ENCODE assay signal across 7 mouse cellular contexts in the genomic region with DNA sequence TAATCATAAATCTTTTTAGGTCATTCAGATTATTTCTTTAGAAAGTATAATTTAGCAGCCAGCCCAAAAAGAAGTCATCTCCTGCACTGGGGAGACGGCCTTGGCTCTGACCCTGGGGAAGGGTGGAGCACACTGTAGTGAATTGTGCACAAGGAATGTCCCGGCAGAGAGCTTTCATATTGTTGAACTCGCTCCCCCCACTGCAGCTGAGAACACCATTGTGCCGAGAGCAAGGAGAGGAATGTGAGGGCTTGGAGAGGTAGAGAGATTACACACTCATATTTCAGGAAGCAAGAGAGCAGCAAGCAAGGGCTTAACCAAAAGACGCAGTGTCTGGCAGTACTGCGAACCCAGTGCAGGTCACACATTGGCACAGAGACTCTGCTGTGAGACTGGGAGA.
DNase-seq lines count a peak whose midpoint lies in the region; ATAC-seq and TF ChIP-seq lines count a peak whose summit lies in the region.

No protein-coding gene starts in this region.

- no peak for TF ChIP-seq CTCF in stomach, postnatal 0 days (IDR thresholded peaks at IDR 0.05; ENCODE audit: low read depth)

- no peak overlapping the region for H3K27ac ChIP-seq in ES-E14 (ENCODE audit: insufficient read depth, low read depth, low read length, poor library complexity, severe bottlenecking)
- peak overlapping the region; percentile 69 for H3K27ac ChIP-seq in heart, embryonic 12.5 days (ENCODE audit: poor library complexity, severe bottlenecking)
- H3K27ac ChIP-seq in limb, embryonic 11.5 days (replicated peaks; ENCODE audit: low read depth, low read length): peak overlapping the region; percentile 10; the same call in 1 of the 2 replicates
- peak overlapping the region; percentile 82 for H3K27ac ChIP-seq in stomach, postnatal 0 days (replicated peaks)

- no peak for TF ChIP-seq EP300 in stomach, postnatal 0 days (optimal IDR thresholded peaks at IDR 0.05)

- H3K4me2 ChIP-seq in heart, embryonic 12.5 days: 0 out of 2 replicates have a peak overlapping the region, but pooled peaks have one; percentile 11
- H3K4me2 ChIP-seq in limb, embryonic 11.5 days (ENCODE audit: low read depth, severe bottlenecking): no peak overlapping the region
- H3K4me2 ChIP-seq in stomach, postnatal 0 days (replicated peaks; ENCODE audit: low read depth): no peak overlapping the region

- peaks cover 10 to 23% of the 10 kb centered on the region in 2 experiments for H3K4me1 ChIP-seq in ES-E14 (ENCODE audit: control insufficient read depth in 2 of 2, insufficient read depth in 2 of 2, low read length in 2 of 2, poor library complexity in 1 of 2)
- peaks cover 31% of the 10 kb centered on the region for H3K4me1 ChIP-seq in heart, embryonic 12.5 days (replicated peaks)
- H3K4me1 ChIP-seq in limb, embryonic 11.5 days (ENCODE audit: control insufficient read depth, insufficient read depth, low read length): peaks cover 37% of the 10 kb centered on the region
- H3K4me1 ChIP-seq in stomach, postnatal 0 days (replicated peaks; ENCODE audit: control insufficient read depth, insufficient read depth): peaks cover 10% of the 10 kb centered on the region

- H3K9me3 ChIP-seq in ES-E14 (ENCODE audit: control insufficient read depth, insufficient read depth, low read depth, low read length): no peaks in the 10 kb centered on the region
- H3K9me3 ChIP-seq in heart, embryonic 12.5 days (replicated peaks): no peaks in the 10 kb centered on the region; the same call in 1 of the 2 replicates
- no peaks in the 10 kb centered on the region for H3K9me3 ChIP-seq in limb, embryonic 11.5 days (ENCODE audit: control insufficient read depth, low read length)
- H3K9me3 ChIP-seq in stomach, postnatal 0 days (ENCODE audit: control insufficient read depth, low read length): no peaks in the 10 kb centered on the region

- H3K9ac ChIP-seq in ES-E14 (ENCODE audit: insufficient read depth, low read depth, low read length, poor library complexity, severe bottlenecking): peak overlapping the region; percentile 35; the same call in 1 of the 2 replicates
- H3K9ac ChIP-seq in heart, embryonic 12.5 days: no peak overlapping the region
- H3K9ac ChIP-seq in limb, embryonic 11.5 days (ENCODE audit: low read length): no peak overlapping the region; the same call in 1 of the 2 replicates
- H3K9ac ChIP-seq in stomach, postnatal 0 days (ENCODE audit: low read length): no peak overlapping the region

- H3K36me3 ChIP-seq in ES-E14 (ENCODE audit: control insufficient read depth, insufficient read depth, low read length, poor library complexity, severe bottlenecking): no peaks in the 10 kb centered on the region
- H3K36me3 ChIP-seq in heart, embryonic 12.5 days: no peaks in the 10 kb centered on the region
- H3K36me3 ChIP-seq in limb, embryonic 11.5 days (ENCODE audit: control insufficient read depth, insufficient read depth, low read length): no peaks in the 10 kb centered on the region
- no peaks in the 10 kb centered on the region for H3K36me3 ChIP-seq in stomach, postnatal 0 days (ENCODE audit: control insufficient read depth, insufficient read depth, low read length)

- no peak for DNase-seq in ES-E14 (ENCODE audit: low read depth, low spot score)
- DNase-seq in adrenal gland, postnatal 36 days: peak; percentile 80 to 86
- no peak for DNase-seq in limb, embryonic 11.5 days (ENCODE audit: low spot score)
- peak; percentile 61 for DNase-seq in stomach, postnatal 0 days (ENCODE audit: low spot score)
- DNase-seq in cerebellum, postnatal 36 days: no peak
- no peak for DNase-seq in spleen, postnatal 4 days (ENCODE audit: low spot score in 2 of 2)

- no peak overlapping the region for H3K4me3 ChIP-seq in ES-E14 (ENCODE audit: insufficient read depth in 1 of 2, low read depth in 1 of 2, low read length in 2 of 2, poor library complexity in 1 of 2, severe bottlenecking in 1 of 2)
- H3K4me3 ChIP-seq in heart, embryonic 12.5 days: no peak overlapping the region
- H3K4me3 ChIP-seq in limb, embryonic 11.5 days (ENCODE audit: low read depth, low read length): no peak overlapping the region
- no peak overlapping the region for H3K4me3 ChIP-seq in stomach, postnatal 0 days (ENCODE audit: low read depth, low read length)

- peak; percentile 39; the same call in 1 of the 2 replicates for ATAC-seq in heart, embryonic 12.5 days (ENCODE audit: insufficient number of reproducible peaks, low FRiP score)
- ATAC-seq in limb, embryonic 11.5 days (ENCODE audit: insufficient number of reproducible peaks, low FRiP score, low TSS enrichment, low read depth): no peak
- peak; percentile 69 for ATAC-seq in stomach, postnatal 0 days (ENCODE audit: low FRiP score, low TSS enrichment)

- H3K27me3 ChIP-seq in heart, embryonic 12.5 days (replicated peaks): no peaks in the 10 kb centered on the region
- no peaks in the 10 kb centered on the region for H3K27me3 ChIP-seq in limb, embryonic 11.5 days (ENCODE audit: control insufficient read depth, insufficient read depth, low read length)
- no peaks in the 10 kb centered on the region for H3K27me3 ChIP-seq in stomach, postnatal 0 days (ENCODE audit: control insufficient read depth, insufficient read depth, low read length)

- WGBS in heart, embryonic 12.5 days: 17% methylated on average over 6 of the region's 6 CpGs
- 41% methylated on average over 6 of the region's 6 CpGs for WGBS in limb, embryonic 11.5 days
- 11% methylated on average over 6 of the region's 6 CpGs for WGBS in stomach, postnatal 0 days

- in situ Hi-C loops in ES-E14 (cut with MboI; ENCODE audit: low sequenced_read_pairs in 2 of 2, unreplicated experiment in 2 of 2): no loop called here

TF ChIP-seq in ES-E14, 5 proteins besides CTCF, POLR2A, EP300 and RAD21:
- TF ChIP-seq MAFK (IDR thresholded peaks at IDR 0.05; ENCODE audit: insufficient read depth, low read depth, low read length): no peak
- no peak for TF ChIP-seq CHD2 (IDR thresholded peaks at IDR 0.05; ENCODE audit: low read depth, low read length)
- TF ChIP-seq HCFC1 (IDR thresholded peaks at IDR 0.05; ENCODE audit: borderline replicate concordance, insufficient read depth, low read length): no peak
- no peak for TF ChIP-seq ZC3H11A (IDR thresholded peaks at IDR 0.05; ENCODE audit: borderline replicate concordance, low read depth, low read length)
- TF ChIP-seq ZNF384 (IDR thresholded peaks at IDR 0.05; ENCODE audit: low read depth, low read length): no peak

Comparison
In these comparisons a context has a peak if more than half of its experiments do, and no peak if none do; other contexts are left out.
1. DNase-seq: peak in adrenal gland, postnatal 36 days (2 of 2) and stomach, postnatal 0 days (single experiment); none in ES-E14 (single experiment), limb, embryonic 11.5 days (single experiment), cerebellum, postnatal 36 days (0 of 2) and spleen, postnatal 4 days (0 of 2).